Mouse (Mus musculus): Measurements from ENCODE around the gene Bdh2.

- TF ChIP-seq CTCF (IDR thresholded peaks at IDR 0.05; ENCODE audit: borderline replicate concordance, extremely low read depth, insufficient read depth, insufficient read length): no peak
- TF ChIP-seq POLR2A (IDR thresholded peaks at IDR 0.05; ENCODE audit: borderline replicate concordance, extremely low read depth, insufficient read depth, insufficient read length, poor library complexity, severe bottlenecking): no peak
These were observed 43.3 kb downstream of the Bdh2 start for GRCm38 (mm10) chr3:135324354-135324753.

Measured in brain, embryonic 14.5 days (tissue).